In the genomic region with DNA sequence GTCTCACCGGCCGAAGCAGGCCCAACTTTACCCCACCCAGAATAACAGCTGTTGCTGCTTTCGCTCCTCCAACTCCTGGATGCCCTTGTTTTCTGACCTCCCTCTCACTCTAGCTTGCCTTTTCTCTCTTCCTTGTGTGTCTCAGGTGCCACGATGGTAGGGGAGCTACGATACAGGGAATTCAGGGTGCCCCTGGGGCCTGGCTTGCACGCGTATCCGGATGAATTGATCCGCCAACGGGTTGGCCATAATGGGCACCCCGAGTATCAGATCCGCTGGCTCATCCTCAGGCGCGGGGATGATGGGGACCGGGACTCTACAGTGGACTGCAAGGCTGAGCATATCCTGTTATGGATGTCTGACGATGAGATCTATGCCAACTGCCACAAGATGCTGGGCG, we compare ENCODE assay signal across 8 mouse cellular contexts. TPM values are rescaled to one million over a fixed set of nuclear protein-coding genes. Genes with fewer than 3 reads are reported as not detected.
DNase-seq lines count a peak whose midpoint lies in the region; ATAC-seq and TF ChIP-seq lines count a peak whose summit lies in the region.

No protein-coding gene starts in this region.

- peak overlapping the region; percentile 97 for H3K27ac ChIP-seq in kidney, postnatal 0 days
- H3K27ac ChIP-seq in embryonic facial prominence, embryonic 10.5 days (replicated peaks), result peak overlapping the region; percentile 97
- peak overlapping the region; percentile 95 for H3K27ac ChIP-seq in hindbrain, embryonic 15.5 days (replicated peaks)
- peak overlapping the region; percentile 95 for H3K27ac ChIP-seq in midbrain, embryonic 16.5 days (ENCODE audit: low read length)

- no peaks in the 10 kb centered on the region for H3K27me3 ChIP-seq in kidney, postnatal 0 days (ENCODE audit: insufficient read depth, low read length)
- no peaks in the 10 kb centered on the region for H3K27me3 ChIP-seq in embryonic facial prominence, embryonic 10.5 days (replicated peaks; ENCODE audit: low read depth, poor library complexity, severe bottlenecking)
- H3K27me3 ChIP-seq in hindbrain, embryonic 15.5 days, result no peaks in the 10 kb centered on the region
- H3K27me3 ChIP-seq in midbrain, embryonic 16.5 days (ENCODE audit: control insufficient read depth, insufficient read depth, low read depth, low read length), result no peaks in the 10 kb centered on the region

- 61% methylated on average over 17 of the region's 17 CpGs for WGBS in kidney, postnatal 0 days
- 78% methylated on average over 17 of the region's 17 CpGs for WGBS in embryonic facial prominence, embryonic 10.5 days
- 71% methylated on average over 17 of the region's 17 CpGs for WGBS in hindbrain, embryonic 15.5 days
- WGBS in midbrain, embryonic 16.5 days, result 69% methylated on average over 17 of the region's 17 CpGs

- peak overlapping the region; percentile 69 for H3K4me3 ChIP-seq in kidney, postnatal 0 days (replicated peaks; ENCODE audit: low read depth, low read length)
- H3K4me3 ChIP-seq in embryonic facial prominence, embryonic 10.5 days, result peak overlapping the region; percentile 83
- H3K4me3 ChIP-seq in hindbrain, embryonic 15.5 days, result peak overlapping the region; percentile 57
- H3K4me3 ChIP-seq in midbrain, embryonic 16.5 days (ENCODE audit: low read depth, low read length), result peak overlapping the region; percentile 71

- peak overlapping the region; percentile 85 for H3K4me2 ChIP-seq in kidney, postnatal 0 days (ENCODE audit: low read length)
- H3K4me2 ChIP-seq in hindbrain, embryonic 15.5 days, result peak overlapping the region; percentile 90
- H3K4me2 ChIP-seq in midbrain, embryonic 16.5 days (ENCODE audit: low read length), result peak overlapping the region; percentile 88

- H3K9ac ChIP-seq in kidney, postnatal 0 days (ENCODE audit: low read depth, low read length), result peak overlapping the region; percentile 82
- H3K9ac ChIP-seq in hindbrain, embryonic 15.5 days, result peak overlapping the region; percentile 86
- H3K9ac ChIP-seq in midbrain, embryonic 16.5 days (ENCODE audit: low read depth, low read length), result peak overlapping the region; percentile 93

- ATAC-seq in kidney, postnatal 0 days (replicated peaks; ENCODE audit: low FRiP score, low read depth), result no peak
- no peak for ATAC-seq in hindbrain, embryonic 15.5 days (ENCODE audit: low FRiP score, low read depth)
- no peak for ATAC-seq in midbrain, embryonic 16.5 days

- intact Hi-C loops in left cerebral cortex, postnatal 4 days (cut with DNase I), result no loop called here

- no peaks in the 10 kb centered on the region for H3K9me3 ChIP-seq in kidney, postnatal 0 days (replicated peaks; ENCODE audit: low read length)
- H3K9me3 ChIP-seq in embryonic facial prominence, embryonic 10.5 days, result 0 out of 2 replicates have a peak, but pooled peaks cover 3% of the 10 kb centered on the region
- H3K9me3 ChIP-seq in hindbrain, embryonic 15.5 days, result no peaks in the 10 kb centered on the region
- no peaks in the 10 kb centered on the region for H3K9me3 ChIP-seq in midbrain, embryonic 16.5 days (replicated peaks; ENCODE audit: control insufficient read depth, low read length, poor library complexity, severe bottlenecking)

- TF ChIP-seq CTCF in kidney, postnatal 0 days (IDR thresholded peaks at IDR 0.05; ENCODE audit: low read depth), result no peak

- H3K4me1 ChIP-seq in kidney, postnatal 0 days (replicated peaks; ENCODE audit: insufficient read depth, low read length), result peaks cover 22% of the 10 kb centered on the region; the same call in 1 of the 2 replicates
- H3K4me1 ChIP-seq in embryonic facial prominence, embryonic 10.5 days, result peaks cover 64% of the 10 kb centered on the region
- peaks cover 42% of the 10 kb centered on the region for H3K4me1 ChIP-seq in hindbrain, embryonic 15.5 days (replicated peaks)
- H3K4me1 ChIP-seq in midbrain, embryonic 16.5 days (ENCODE audit: control insufficient read depth, insufficient read depth, low read length), result peaks cover 31% of the 10 kb centered on the region

- no peak for DNase-seq in kidney, postnatal 0 days (ENCODE audit: low spot score)
- no peak for DNase-seq in kidney, adult 18-20 months
- no peak for DNase-seq in embryonic facial prominence, embryonic 10.5 days (ENCODE audit: low spot score)
- no peak for DNase-seq in layer of hippocampus, postnatal 25 days (ENCODE audit: extremely low spot score in 1 of 2, low spot score in 1 of 2)
- DNase-seq in left cerebral cortex, postnatal 4 days, result no peak
- no peak for DNase-seq in thymus, postnatal 36 days

- peaks cover 34% of the 10 kb centered on the region for H3K36me3 ChIP-seq in kidney, postnatal 0 days (ENCODE audit: insufficient read depth, low read length)
- peaks cover 75% of the 10 kb centered on the region for H3K36me3 ChIP-seq in embryonic facial prominence, embryonic 10.5 days (replicated peaks)
- peaks cover 40% of the 10 kb centered on the region for H3K36me3 ChIP-seq in hindbrain, embryonic 15.5 days
- peaks cover 20% of the 10 kb centered on the region for H3K36me3 ChIP-seq in midbrain, embryonic 16.5 days (ENCODE audit: control insufficient read depth, insufficient read depth, low read length)

RNA-seq across cellular contexts. Expression of gene Cul7, which starts 1.2 kb away (rescaled TPM):
- 29.0 and 33.3 TPM in 2 replicates for polyA plus RNA-seq in kidney, postnatal 0 days (2015; fragmentation: Nextera tagmentation; extraction: Ambion mirVana)
- 44.3 and 46.9 TPM in 2 replicates for polyA plus RNA-seq in embryonic facial prominence, embryonic 10.5 days (2016; fragmentation: Nextera tagmentation; extraction: Ambion mirVana)
- 38.4 and 43.8 TPM in 2 replicates for polyA plus RNA-seq in hindbrain, embryonic 15.5 days (2015; fragmentation: Nextera tagmentation; extraction: Ambion mirVana)
- polyA plus RNA-seq in midbrain, embryonic 16.5 days (2015; fragmentation: Nextera tagmentation; extraction: Ambion mirVana), result 41.9 and 47.6 TPM in 2 replicates
- total RNA-seq in layer of hippocampus, postnatal 25 days (2021), result 10 to 100 TPM; 19.7 to 20.9 TPM
- 10 to 100 TPM; 64.7 to 71.0 TPM for total RNA-seq in left cerebral cortex, postnatal 4 days (2021)

RNA-seq across cellular contexts. Expression of gene Mrpl2, which starts 5.3 kb away (rescaled TPM):
- polyA plus RNA-seq in kidney, postnatal 0 days (2015; fragmentation: Nextera tagmentation; extraction: Ambion mirVana), result 144 and 157 TPM in 2 replicates
- 124 and 142 TPM in 2 replicates for polyA plus RNA-seq in embryonic facial prominence, embryonic 10.5 days (2016; fragmentation: Nextera tagmentation; extraction: Ambion mirVana)
- polyA plus RNA-seq in hindbrain, embryonic 15.5 days (2015; fragmentation: Nextera tagmentation; extraction: Ambion mirVana), result 64.3 TPM in 2 replicates
- polyA plus RNA-seq in midbrain, embryonic 16.5 days (2015; fragmentation: Nextera tagmentation; extraction: Ambion mirVana), result 58.9 and 60.8 TPM in 2 replicates
- 10 to 100 TPM; 51.5 to 57.4 TPM for total RNA-seq in layer of hippocampus, postnatal 25 days (2021)
- 10 to 100 TPM; 34.3 to 43.6 TPM for total RNA-seq in left cerebral cortex, postnatal 4 days (2021)

RNA-seq across cellular contexts. Expression of gene Klc4, which starts 5.5 kb away (rescaled TPM):
- polyA plus RNA-seq in kidney, postnatal 0 days (2015; fragmentation: Nextera tagmentation; extraction: Ambion mirVana), result 47.6 and 50.4 TPM in 2 replicates
- 29.0 and 32.0 TPM in 2 replicates for polyA plus RNA-seq in embryonic facial prominence, embryonic 10.5 days (2016; fragmentation: Nextera tagmentation; extraction: Ambion mirVana)
- polyA plus RNA-seq in hindbrain, embryonic 15.5 days (2015; fragmentation: Nextera tagmentation; extraction: Ambion mirVana), result 33.9 and 35.9 TPM in 2 replicates
- 32.4 and 39.7 TPM in 2 replicates for polyA plus RNA-seq in midbrain, embryonic 16.5 days (2015; fragmentation: Nextera tagmentation; extraction: Ambion mirVana)
- 10 to 100 TPM; 16.8 to 17.0 TPM for total RNA-seq in layer of hippocampus, postnatal 25 days (2021)
- total RNA-seq in left cerebral cortex, postnatal 4 days (2021), result 10 to 100 TPM; 18.9 to 20.4 TPM

RNA-seq across cellular contexts. Expression of gene Ptk7, which starts 22.0 kb away (rescaled TPM):
- polyA plus RNA-seq in kidney, postnatal 0 days (2015; fragmentation: Nextera tagmentation; extraction: Ambion mirVana), result 94.0 and 103 TPM in 2 replicates
- 92.5 and 95.1 TPM in 2 replicates for polyA plus RNA-seq in embryonic facial prominence, embryonic 10.5 days (2016; fragmentation: Nextera tagmentation; extraction: Ambion mirVana)
- 32.8 and 34.1 TPM in 2 replicates for polyA plus RNA-seq in hindbrain, embryonic 15.5 days (2015; fragmentation: Nextera tagmentation; extraction: Ambion mirVana)
- polyA plus RNA-seq in midbrain, embryonic 16.5 days (2015; fragmentation: Nextera tagmentation; extraction: Ambion mirVana), result 26.9 and 28.8 TPM in 2 replicates
- 1 to 10 TPM; 8.9 to 9.4 TPM for total RNA-seq in layer of hippocampus, postnatal 25 days (2021)
- 10 to 100 TPM; 29.8 to 30.6 TPM for total RNA-seq in left cerebral cortex, postnatal 4 days (2021)

RNA-seq across cellular contexts. Expression of gene Rrp36, which starts 22.9 kb away (rescaled TPM):
- 44.4 and 47.2 TPM in 2 replicates for polyA plus RNA-seq in kidney, postnatal 0 days (2015; fragmentation: Nextera tagmentation; extraction: Ambion mirVana)
- 61.4 and 68.9 TPM in 2 replicates for polyA plus RNA-seq in embryonic facial prominence, embryonic 10.5 days (2016; fragmentation: Nextera tagmentation; extraction: Ambion mirVana)
- 53.0 TPM in 2 replicates for polyA plus RNA-seq in hindbrain, embryonic 15.5 days (2015; fragmentation: Nextera tagmentation; extraction: Ambion mirVana)
- polyA plus RNA-seq in midbrain, embryonic 16.5 days (2015; fragmentation: Nextera tagmentation; extraction: Ambion mirVana), result 51.8 and 52.4 TPM in 2 replicates
- 10 to 100 TPM; 16.3 to 18.1 TPM for total RNA-seq in layer of hippocampus, postnatal 25 days (2021)
- total RNA-seq in left cerebral cortex, postnatal 4 days (2021), result 10 to 100 TPM; 19.0 to 22.7 TPM
